28 mouse cellular contexts compared by ENCODE assay signal in genomic region chr4:93344357-93344756, GRCm38 (mm10). TPM values are rescaled to one million over a fixed set of nuclear protein-coding genes. Genes with fewer than 3 reads are reported as not detected.
DNase-seq lines count a peak whose midpoint lies in the region; ATAC-seq and TF ChIP-seq lines count a peak whose summit lies in the region.
"Had no signal": no experiment of that assay in that cellular context is flagged by ENCODE, and none has a peak within 500 bp of the region (broad histone marks: within the 10 kb centered on the region; RNA-seq: fewer than 3 reads in every experiment).

No protein-coding gene starts in this region.

- H3K9ac ChIP-seq in MEL (ENCODE audit: control insufficient read depth, low read depth, low read length, poor library complexity, severe bottlenecking): no peak overlapping the region
- H3K9ac ChIP-seq: embryonic facial prominence, embryonic 12.5 days; embryonic facial prominence, embryonic 15.5 days; forebrain, embryonic 12.5 days; forebrain, embryonic 15.5 days; heart, embryonic 12.5 days; heart, embryonic 15.5 days; hindbrain, embryonic 14.5 days had no signal

- H3K4me1 ChIP-seq in MEL (ENCODE audit: control insufficient read depth in 1 of 2, insufficient read depth in 2 of 2, low read length in 2 of 2): peaks cover 0 to 3% of the 10 kb centered on the region in 2 experiments; a peak in 1 of 4 replicates
- H3K4me1 ChIP-seq: embryonic facial prominence, embryonic 12.5 days; embryonic facial prominence, embryonic 15.5 days; forebrain, embryonic 12.5 days; forebrain, embryonic 15.5 days; heart, embryonic 12.5 days; heart, embryonic 15.5 days had no signal

- no peaks in the 10 kb centered on the region for H3K27me3 ChIP-seq in MEL (ENCODE audit: control insufficient read depth in 1 of 2, insufficient read depth in 2 of 2, low read length in 2 of 2)
- H3K27me3 ChIP-seq: CH12.LX; embryonic facial prominence, embryonic 12.5 days; embryonic facial prominence, embryonic 15.5 days; forebrain, embryonic 12.5 days; forebrain, embryonic 15.5 days; heart, embryonic 12.5 days; heart, embryonic 15.5 days; Patski had no signal

- DNase-seq in MEL (ENCODE audit: low read depth, low spot score): peak; percentile 76
- DNase-seq in thymus, adult 18-20 months: no peak
- DNase-seq in spleen, postnatal 4 days (ENCODE audit: low spot score in 2 of 2): no peak
- DNase-seq in gastrocnemius, postnatal 14 days: no peak
- DNase-seq: adrenal gland, postnatal 10 days; adrenal gland, postnatal 36 days; B cell, adult 2 months; cerebellum, adult 18-20 months; cerebellum, adult 9-10 months; cerebellum, postnatal 14 days; gastrocnemius, postnatal 10 days; heart, adult 18-20 months; heart, postnatal 10 days; heart, postnatal 36 days had no signal

- peak; percentile 33; the same call in 1 of the 2 replicates for ATAC-seq in granulocyte monocyte progenitor cell, adult 5-6 weeks (replicated peaks; ENCODE audit: poor library complexity, severe bottlenecking)
- peak; percentile 52 for ATAC-seq in megakaryocyte progenitor cell, adult 5-6 weeks (replicated peaks; ENCODE audit: poor library complexity)
- ATAC-seq: forebrain, embryonic 15.5 days; hindbrain, postnatal 0 days; inflammation-experienced regulatory T-cells, adult 6 months; intestine, embryonic 16.5 days; Patski had no signal

- H3K9me3 ChIP-seq in MEL (replicated peaks; ENCODE audit: insufficient read depth, low read length): no peaks in the 10 kb centered on the region
- H3K9me3 ChIP-seq: embryonic facial prominence, embryonic 12.5 days; embryonic facial prominence, embryonic 15.5 days; forebrain, embryonic 12.5 days; forebrain, embryonic 15.5 days; heart, embryonic 12.5 days; heart, embryonic 15.5 days had no signal

- H3K79me2 ChIP-seq in MEL (ENCODE audit: control insufficient read depth, insufficient read depth, low read length, poor library complexity): no peaks in the 10 kb centered on the region

- no peak for TF ChIP-seq POLR2A in MEL (IDR thresholded peaks at IDR 0.05; ENCODE audit: control insufficient read depth in 1 of 2, insufficient read depth in 1 of 2, low read depth in 1 of 2, low read length in 2 of 2, poor library complexity in 1 of 2)

- TF ChIP-seq CTCF in MEL (IDR thresholded peaks at IDR 0.05 in 2 of 3, conservative IDR thresholded peaks at IDR 0.05 in 1 of 3; ENCODE audit: control insufficient read depth in 1 of 3, insufficient read depth in 1 of 3, low read depth in 2 of 3, low read length in 3 of 3, poor library complexity in 1 of 3, severe bottlenecking in 1 of 3): no peak

- TF ChIP-seq RAD21 in MEL (IDR thresholded peaks at IDR 0.05; ENCODE audit: low read depth, low read length): no peak

- no peak overlapping the region for H3K4me3 ChIP-seq in MEL (ENCODE audit: control insufficient read depth in 1 of 2, insufficient read depth in 1 of 2, low read depth in 2 of 2, low read length in 2 of 2)
- H3K4me3 ChIP-seq: embryonic facial prominence, embryonic 12.5 days; embryonic facial prominence, embryonic 15.5 days; forebrain, embryonic 12.5 days; forebrain, embryonic 15.5 days; heart, embryonic 12.5 days; heart, embryonic 15.5 days had no signal

- intact Hi-C loops in gastrocnemius, postnatal 14 days (cut with DNase I; ENCODE audit: low total_unique reads): no loop called here

- peak in 1 of 2 experiments; percentile 44; a peak in 1 of 4 replicates for TF ChIP-seq EP300 in MEL (IDR thresholded peaks at IDR 0.05; ENCODE audit: low read depth in 1 of 2, low read length in 2 of 2)

- H3K36me3 ChIP-seq in MEL (ENCODE audit: control insufficient read depth in 1 of 2, insufficient read depth in 2 of 2, low read length in 2 of 2): peaks cover 0 to 3% of the 10 kb centered on the region in 2 experiments; a peak in 2 of 4 replicates
- H3K36me3 ChIP-seq: embryonic facial prominence, embryonic 12.5 days; embryonic facial prominence, embryonic 15.5 days; forebrain, embryonic 12.5 days; forebrain, embryonic 15.5 days; heart, embryonic 12.5 days; heart, embryonic 15.5 days had no signal

- no peak overlapping the region; the same call in 1 of the 2 replicates for H3K27ac ChIP-seq in MEL (ENCODE audit: control insufficient read depth, low read depth, low read length)
- H3K27ac ChIP-seq: embryonic facial prominence, embryonic 12.5 days; embryonic facial prominence, embryonic 15.5 days; forebrain, embryonic 12.5 days; forebrain, embryonic 15.5 days; heart, embryonic 15.5 days; hindbrain, embryonic 14.5 days; hindbrain, postnatal 0 days had no signal

TF ChIP-seq in MEL, 35 proteins besides CTCF, POLR2A, EP300 and RAD21:
- no peak for TF ChIP-seq E2F4 (IDR thresholded peaks at IDR 0.05; ENCODE audit: borderline replicate concordance, low read depth, low read length)
- no peak for TF ChIP-seq TBP (IDR thresholded peaks at IDR 0.05; ENCODE audit: low read depth, low read length)
- no peak for TF ChIP-seq ZKSCAN1 (IDR thresholded peaks at IDR 0.05; ENCODE audit: low read depth, low read length)
- no peak for TF ChIP-seq UBTF (IDR thresholded peaks at IDR 0.05; ENCODE audit: borderline replicate concordance, insufficient read depth, low read depth, low read length)
- TF ChIP-seq CHD2 (IDR thresholded peaks at IDR 0.05; ENCODE audit: low read length): peak; percentile 50; the same call in 1 of the 2 replicates
- TF ChIP-seq KAT2A (conservative IDR thresholded peaks at IDR 0.05; ENCODE audit: low read depth, low read length): no peak
- TF ChIP-seq MYB (IDR thresholded peaks at IDR 0.05; ENCODE audit: low read depth, low read length): no peak
- TF ChIP-seq JUND (IDR thresholded peaks at IDR 0.05; ENCODE audit: low read depth, low read length): no peak
- no peak for TF ChIP-seq ZC3H11A (IDR thresholded peaks at IDR 0.05; ENCODE audit: low read depth, low read length)
- TF ChIP-seq GATA1 (IDR thresholded peaks at IDR 0.05; ENCODE audit: low read depth, low read length): peak; percentile 49
- no peak for TF ChIP-seq POLR2AphosphoS2 (IDR thresholded peaks at IDR 0.05; ENCODE audit: low read length)
- no peak for TF ChIP-seq CHD1 (IDR thresholded peaks at IDR 0.05; ENCODE audit: low read depth, low read length)

RNA-seq across cellular contexts. Expression of gene Tusc1, which starts 9.0 kb away (rescaled TPM):
- 3.4 and 4.8 TPM in 2 replicates for total RNA-seq in MEL (2012; rRNA removed)
- polyA plus RNA-seq in MEL (2012; ENCODE audit: insufficient read depth in 1 of 2, insufficient read length in 2 of 2, low read depth in 1 of 2, low replicate concordance in 2 of 2, missing spikeins in 1 of 2): 1 to 10 TPM in 1 of 2 experiments, not detected in 1; 9.5 TPM
- total RNA-seq in granulocyte monocyte progenitor cell, adult 5-6 weeks (2014; fragmentation: Nextera tagmentation): 9.5 and 11.3 TPM in 2 replicates
- 3.2 and 4.4 TPM in 2 replicates for total RNA-seq in granulocyte monocyte progenitor cell, adult 5-6 weeks (2017)
- total RNA-seq in megakaryocyte progenitor cell, adult 5-6 weeks (2015): 27.7 and 29.0 TPM in 2 replicates
- total RNA-seq in megakaryocyte progenitor cell, adult 5-6 weeks (2017): 2.4 and 6.0 TPM in 2 replicates
- total RNA-seq in gastrocnemius, postnatal 14 days (2021): 1 to 10 TPM; 2.5 to 2.6 TPM
- total RNA-seq: CH12.LX had no signal
